Mouse (Mus musculus) thymus, adult 2 months (tissue): ENCODE data around the gene Pkd2.

Experiments
- CTCF ChIP-seq: fragments of 200-500 bp; IDR thresholded peaks from 2 replicates; pipeline ENCODE4 v1.5.1; 2012; ENCODE audit warnings: mild to moderate bottlenecking, control low read depth, low read length, moderate library complexity, borderline replicate concordance; ENCODE audit not compliant: control insufficient read depth, poor library complexity, insufficient read depth; ENCODE audit errors: extremely low read depth
- POLR2A ChIP-seq: fragments of 200-500 bp; IDR thresholded peaks from 2 replicates; pipeline ENCODE4 v1.6.1; 2012; ENCODE audit warnings: mild to moderate bottlenecking, low read length, control low read depth, moderate library complexity; ENCODE audit not compliant: control insufficient read depth, poor library complexity, insufficient read depth; ENCODE audit errors: extremely low read depth

DNA sequence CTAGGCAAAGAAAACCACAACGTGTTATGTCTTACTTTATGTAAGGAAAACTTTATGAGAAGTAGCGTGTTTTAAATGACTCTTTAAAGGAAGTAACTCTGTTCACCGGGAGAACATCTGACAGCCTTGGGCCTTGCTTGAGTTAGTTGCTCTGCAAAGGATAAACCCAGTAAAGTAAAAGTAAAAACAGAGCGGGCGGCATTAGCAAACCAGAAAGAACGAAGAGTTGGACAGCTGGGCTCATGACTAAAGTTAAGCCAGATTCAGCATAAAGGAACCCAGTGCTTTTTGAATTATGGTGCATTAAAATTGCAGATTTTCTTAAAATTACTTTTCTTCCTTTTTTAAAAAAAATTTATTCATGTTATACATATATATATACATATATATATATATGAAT lies 4.7 kb upstream of the Pkd2 start:
- TF ChIP-seq POLR2A (no peak), CTCF (no peak)
